Mouse (Mus musculus) kidney, postnatal 10 days (tissue): ENCODE results near the gene Tspear.
A peak's percentile ranks its signal among the peaks of the same experiment; 100 is the strongest.
"Not testable (repeated sequence)": the region's sequence is repeated elsewhere in the genome, so short reads cannot be mapped to it uniquely, and the experiment has no call there.

Experiments used
- DNase-seq: peaks from one replicate; pipeline ENCODE4 v3.0.0; 2021; ENCODE audit warnings: mixed read lengths

Gene Tspear

DNA sequence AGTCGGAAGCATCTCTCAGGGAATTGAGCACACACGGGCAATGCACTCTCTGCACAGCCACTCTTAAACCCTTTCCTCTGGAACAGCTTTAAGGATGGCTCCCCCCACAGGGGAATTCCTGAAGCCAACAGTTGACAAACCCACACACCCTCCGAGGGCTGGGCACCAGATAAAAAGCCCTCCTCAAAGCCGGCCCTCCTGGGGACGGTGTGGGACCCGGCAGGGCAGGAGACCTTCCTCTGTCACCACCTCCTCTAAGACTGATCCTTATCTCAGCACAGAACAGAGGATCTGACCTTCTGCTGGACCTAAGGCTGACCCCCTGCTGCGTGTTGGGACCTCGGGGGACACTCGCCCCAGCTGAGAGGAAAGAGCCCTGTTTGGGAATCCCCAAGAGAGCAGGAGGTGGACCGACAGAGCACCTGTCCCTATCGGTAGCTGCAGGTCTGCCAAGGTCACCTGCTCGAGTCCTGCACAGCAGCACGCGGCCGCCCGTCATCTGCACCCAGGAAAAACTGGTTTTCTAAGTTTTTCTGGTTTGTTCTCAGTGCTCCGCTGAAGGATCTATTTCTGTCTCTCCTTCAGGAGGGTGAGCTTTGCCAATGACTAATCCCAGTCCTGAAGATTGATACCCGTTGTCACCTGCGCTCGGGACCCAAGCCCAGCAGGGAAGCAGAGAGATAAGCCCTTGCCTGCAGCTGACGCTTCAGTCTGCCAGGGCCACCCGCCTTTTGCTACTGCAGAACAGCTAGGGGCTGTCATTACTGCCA lies at the start of gene Tspear:
Tspear (plus strand) TSS at position 675 of the 770 bp plus-strand sequence.
- no peak for DNase-seq

- DNase-seq, result peak; percentile 53
Measured at GRCm38 (mm10) chr10:77638956-77639355, 47.4 kb upstream of the Tspear start.

DNA sequence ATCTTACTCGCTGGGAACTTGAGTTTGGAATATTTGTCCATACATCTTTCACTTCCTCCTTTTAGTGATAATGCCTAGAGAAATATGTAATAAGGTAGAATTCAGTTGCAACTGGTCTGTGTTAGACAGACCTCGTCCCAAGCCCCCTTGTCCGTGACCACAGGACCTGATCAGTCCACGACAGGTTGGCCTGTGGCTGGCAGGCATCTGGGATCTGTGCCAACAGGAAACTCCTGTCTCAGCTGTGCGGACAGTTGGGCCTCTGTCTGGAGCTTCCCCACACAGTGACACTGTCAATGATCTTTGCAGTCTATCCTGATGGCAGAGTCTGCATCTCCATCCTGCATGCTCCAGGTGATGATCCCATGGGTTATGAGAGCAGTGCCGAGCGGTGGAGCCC lies 43.2 kb upstream of the Tspear start:
- DNase-seq, result no peak

DNA sequence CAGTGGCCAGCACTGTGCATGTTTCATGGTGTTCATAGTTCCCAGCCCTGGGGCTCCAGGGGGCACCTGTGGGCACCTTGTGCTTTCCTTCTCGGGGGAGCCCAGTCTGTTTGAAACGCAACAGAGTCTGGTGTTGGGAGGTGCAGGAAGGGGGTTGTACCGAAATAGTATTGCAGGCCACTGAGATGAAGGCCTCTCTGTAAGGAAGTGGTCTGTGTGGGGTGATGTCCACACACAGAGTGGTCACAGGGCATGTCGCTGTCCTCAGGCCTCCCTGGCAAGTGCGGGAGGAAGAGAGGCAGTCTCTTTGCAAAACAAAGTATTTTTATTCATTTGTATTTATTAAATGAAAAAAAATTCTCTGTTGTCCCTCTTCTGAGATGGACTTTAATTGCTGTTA lies 40.8 kb upstream of the Tspear start:
- DNase-seq, result no peak

GRCm38 (mm10) chr10:77647461-77647860 lies 38.9 kb upstream of the Tspear start:
- no peak for DNase-seq

- DNase-seq, result no peak
Measured at GRCm38 (mm10) chr10:77647901-77648300, 38.5 kb upstream of the Tspear start.

- no peak for DNase-seq
Measured at GRCm38 (mm10) chr10:77652046-77652445, 34.3 kb upstream of the Tspear start.

DNA sequence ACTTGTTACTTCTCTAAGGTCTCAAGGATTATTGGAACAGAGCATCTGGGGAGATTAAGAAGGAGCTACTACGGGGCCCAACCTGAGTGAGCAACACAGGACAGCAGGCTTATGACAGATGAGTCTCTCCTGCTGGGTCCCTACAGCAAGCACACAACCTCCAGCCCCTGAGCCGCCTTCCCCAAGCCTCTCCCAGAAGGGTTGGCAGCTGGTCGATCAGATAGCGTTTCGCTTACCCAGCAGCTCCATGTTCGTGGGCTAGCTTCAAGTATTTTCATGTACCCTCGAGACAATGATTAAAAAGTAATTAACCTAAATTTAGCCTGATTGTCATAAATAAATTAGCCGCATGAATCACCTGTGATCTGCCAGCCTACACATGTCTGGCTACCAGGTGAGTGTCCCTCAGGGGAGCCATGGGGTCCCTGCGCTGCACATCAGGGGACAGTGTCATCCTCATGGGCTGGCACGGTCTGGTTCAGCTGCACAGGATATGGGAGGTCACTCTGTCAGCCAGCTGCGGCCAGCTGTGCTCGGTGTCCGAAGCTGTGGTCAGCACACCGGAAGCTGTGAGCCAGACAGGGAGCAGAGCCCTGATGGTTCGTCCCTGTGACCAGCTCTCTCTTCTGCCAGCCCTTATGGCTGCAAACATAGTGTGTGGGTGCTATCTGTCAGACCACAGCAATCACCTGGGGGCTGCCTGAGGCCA lies 27.9 kb upstream of the Tspear start:
- DNase-seq, result peak; percentile 84

- DNase-seq, result no peak
Measured at GRCm38 (mm10) chr10:77663949-77664665, 22.3 kb upstream of the Tspear start.

DNA sequence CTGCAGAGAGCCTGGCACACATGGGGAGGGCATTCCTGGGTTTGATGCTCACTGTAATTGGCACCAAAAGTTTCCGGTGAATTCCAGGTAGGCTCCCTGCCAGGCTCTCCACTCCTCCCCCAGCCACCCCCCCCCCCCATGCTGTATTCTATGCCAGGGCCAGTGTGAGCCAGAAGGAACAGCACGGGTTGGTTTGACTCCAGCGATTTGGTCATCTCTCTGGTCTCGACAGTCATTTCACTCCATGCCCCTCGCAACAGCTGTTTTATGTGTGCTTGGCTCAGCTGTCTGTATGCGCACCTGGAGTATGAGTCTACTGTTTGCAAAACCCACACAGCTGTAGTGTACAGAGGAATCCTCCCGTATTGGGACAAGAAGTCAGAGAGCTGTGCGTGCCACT lies 20.0 kb upstream of the Tspear start:
- DNase-seq, result no peak

GRCm38 (mm10) chr10:77667402-77667801 lies 19.0 kb upstream of the Tspear start:
- DNase-seq, result no peak

DNA sequence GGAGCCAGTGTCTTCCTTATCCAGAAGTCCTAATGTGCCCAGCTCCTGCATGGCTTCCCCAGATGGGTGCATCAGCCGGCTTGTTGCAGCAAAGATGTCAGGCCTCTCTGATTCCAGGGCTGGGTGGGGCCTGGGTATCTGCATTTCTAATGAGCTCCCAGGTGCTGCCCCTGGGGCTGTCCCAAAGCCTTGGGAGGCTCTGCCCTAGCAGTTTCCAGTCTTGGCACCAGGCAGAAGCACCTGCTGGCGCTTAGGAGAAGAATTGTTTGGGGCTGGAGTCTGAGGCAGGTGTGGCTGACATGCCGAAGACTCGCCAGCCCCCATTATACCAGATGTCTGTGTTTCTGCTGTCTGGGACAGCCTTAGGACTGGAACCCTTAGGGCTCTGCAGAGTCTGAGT lies 15.7 kb upstream of the Tspear start:
- DNase-seq, result no peak

- DNase-seq, result no peak
Measured at GRCm38 (mm10) chr10:77671519-77671918, 14.8 kb upstream of the Tspear start.

DNA sequence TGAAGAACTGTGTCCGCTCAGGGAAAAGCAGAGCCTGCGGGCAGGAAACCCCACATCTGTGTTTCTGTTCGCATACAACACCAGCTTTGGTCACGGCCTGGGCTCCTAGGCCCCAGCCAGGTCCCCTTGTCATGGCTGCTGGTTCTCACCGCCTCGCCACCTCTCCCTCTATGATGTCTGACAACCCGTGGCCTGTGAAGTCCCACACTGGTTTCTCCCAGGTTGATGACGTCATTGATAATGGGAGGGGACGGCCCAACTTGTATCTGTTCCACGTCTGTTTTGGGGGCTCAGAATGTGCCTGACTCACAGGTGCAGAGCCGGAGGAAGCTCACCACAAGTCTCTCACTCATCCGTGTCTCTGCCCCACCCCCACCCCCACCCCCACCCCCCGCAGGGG lies 12.6 kb upstream of the Tspear start:
- no peak for DNase-seq

DNA sequence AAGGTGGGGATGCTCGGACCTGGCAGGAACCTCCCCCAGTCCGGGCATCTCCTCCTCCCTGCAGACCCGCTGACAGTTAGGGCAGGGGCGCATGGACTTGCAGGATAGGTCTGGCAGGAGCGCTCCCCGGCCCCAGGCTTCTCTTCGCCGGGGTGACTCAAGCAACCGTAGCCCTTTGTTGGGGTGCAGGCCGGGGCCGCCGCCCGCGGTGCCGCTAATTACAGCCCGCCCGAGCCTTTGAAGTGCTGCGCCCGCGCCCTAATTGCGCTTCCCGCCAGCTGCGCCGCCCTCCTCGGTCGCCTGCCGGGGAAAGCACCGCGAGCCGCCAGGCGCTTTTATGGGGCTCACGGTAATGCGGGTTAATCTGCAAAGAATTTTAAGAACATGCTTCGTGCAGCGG lies 8.8 kb upstream of the Tspear start:
- DNase-seq, result no peak

DNA sequence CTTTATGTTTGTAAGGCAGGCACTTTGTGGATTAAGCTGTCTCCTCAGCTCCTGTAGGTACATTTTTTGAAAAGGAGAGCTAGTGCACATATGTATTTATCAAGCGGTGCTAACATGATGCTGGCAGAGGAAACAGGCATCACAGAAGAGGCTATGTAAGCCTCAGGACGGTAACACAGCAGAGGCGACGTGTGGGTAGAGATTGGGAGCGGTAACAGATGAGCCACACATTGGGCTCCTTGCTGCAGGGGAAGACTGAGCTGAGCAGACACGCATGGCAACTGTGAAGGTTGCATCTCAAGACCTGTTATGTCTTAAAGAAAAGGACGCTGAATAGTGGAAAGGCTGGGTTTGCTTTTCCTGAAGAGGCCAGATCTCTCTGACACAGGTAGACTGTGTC lies 3.4 kb upstream of the Tspear start:
- no peak for DNase-seq

DNA sequence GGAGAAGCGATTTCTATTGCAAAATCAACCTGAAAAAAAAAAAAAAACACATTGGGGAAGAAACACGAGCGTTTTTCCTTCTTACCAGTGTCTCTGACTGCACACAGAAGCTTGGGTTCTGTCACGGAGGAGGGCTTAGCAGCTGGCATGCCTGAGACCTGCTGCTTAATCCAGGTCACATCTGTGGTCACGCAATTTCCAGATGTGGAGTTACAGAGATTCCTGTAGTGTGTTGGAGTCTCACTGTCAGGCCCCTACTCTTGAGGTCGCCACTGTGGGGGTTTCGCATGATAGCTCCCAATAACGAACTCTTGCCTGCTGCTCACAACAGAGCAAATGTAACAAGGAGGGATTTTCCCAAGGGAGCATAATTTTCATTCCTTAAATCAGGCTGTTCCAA lies 2.2 kb upstream of the Tspear start:
- DNase-seq, result no peak

DNA sequence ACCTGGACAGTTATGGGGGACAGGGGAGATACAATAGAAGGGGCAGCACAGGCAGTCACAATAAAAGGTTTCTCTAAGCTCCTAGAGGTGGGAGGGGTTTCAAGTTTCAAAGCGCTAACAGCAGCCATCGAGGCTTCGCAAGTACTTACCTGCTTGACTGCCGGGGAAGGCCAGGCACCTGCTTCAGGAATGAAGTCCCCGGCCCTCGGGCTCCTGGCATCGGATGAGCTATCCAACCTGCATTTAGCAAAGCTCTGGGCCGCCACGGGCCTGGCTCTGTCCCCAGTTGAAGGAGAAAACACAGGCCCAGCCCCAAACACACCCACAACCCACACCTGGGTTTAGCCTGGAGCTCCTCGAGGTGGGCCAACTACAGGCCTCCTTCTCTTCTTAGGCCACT lies 652 bp downstream of the Tspear start:
- no peak for DNase-seq

DNA sequence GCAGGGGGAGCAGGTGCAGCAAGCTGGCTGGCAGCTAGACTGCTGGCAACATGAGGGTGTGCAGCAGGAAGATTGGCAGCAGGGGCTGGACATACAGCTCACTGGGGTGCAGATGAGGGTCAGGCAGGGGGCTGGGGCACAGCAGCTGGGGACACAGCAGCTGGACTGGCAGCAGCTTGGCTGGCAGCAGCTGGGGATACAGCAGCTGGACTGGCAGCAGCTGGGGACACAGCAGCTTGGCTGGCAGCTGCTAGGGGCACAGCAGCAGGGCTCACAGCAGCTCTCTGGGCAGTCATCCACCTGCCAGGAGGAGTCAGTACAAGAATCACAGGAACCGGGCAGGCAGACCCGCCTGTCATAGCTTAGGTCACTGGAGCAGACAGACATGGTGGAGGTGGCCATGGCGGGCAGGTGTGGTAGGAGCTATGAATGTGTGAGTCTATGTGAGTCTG lies 4.0 kb downstream of the Tspear start, which contains the start of gene Gm19402:
Gm19402 (minus strand) TSS at position 402 of the 452 bp plus-strand sequence.
- DNase-seq, result not testable (repeated sequence)

DNA sequence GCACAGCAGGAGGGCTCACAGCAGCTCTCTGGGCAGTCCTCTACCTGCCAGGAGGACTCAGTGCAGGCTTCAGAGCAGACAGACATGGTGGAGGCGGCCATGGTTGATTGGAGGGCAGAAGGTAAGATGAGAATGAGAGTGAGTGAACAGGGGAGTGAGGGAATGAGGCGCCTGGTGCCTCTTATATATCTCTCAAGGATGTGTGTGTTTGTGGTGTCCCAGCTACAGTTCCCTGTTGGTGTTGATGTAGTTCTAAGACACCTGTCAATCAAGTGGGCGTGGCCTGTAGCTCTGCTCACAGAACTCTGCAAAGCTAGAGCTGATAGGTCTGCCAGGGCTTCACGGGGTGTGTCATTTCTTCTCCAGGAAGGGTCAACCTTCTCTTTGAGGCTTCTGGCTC lies 10.8 kb downstream of the Tspear start, which contains the start of gene Gm9508:
Gm9508 (minus strand) TSS at position 101 of the 400 bp plus-strand sequence.
- no peak for DNase-seq

- DNase-seq, result no peak
Measured at GRCm38 (mm10) chr10:77706326-77706725, 20.0 kb downstream of the Tspear start, which contains the start of gene Gm10272. Gene Gm10272 (plus strand): TSS chr10:77706626.

GRCm38 (mm10) chr10:77709831-77710230 lies 23.5 kb downstream of the Tspear start:
- DNase-seq, result no peak

GRCm38 (mm10) chr10:77711157-77711556 lies 24.8 kb downstream of the Tspear start, which contains the start of gene Gm10024:
Gene Gm10024 (plus strand): TSS chr10:77711457.
- not testable (repeated sequence) for DNase-seq
